Mouse (Mus musculus) frontal cortex, postnatal 36 days (tissue): ENCODE data around the gene Sri.
A peak's percentile ranks its signal among the peaks of the same experiment; 100 is the strongest.
"Not testable (repeated sequence)": the region's sequence is repeated elsewhere in the genome, so short reads cannot be mapped to it uniquely, and the experiment has no call there.

Experiments used
- DNase-seq, 2 experiments: peaks; one replicate each; pipeline ENCODE4 v3.0.0; 2022; ENCODE audit warnings: low spot score in 2 of 2

Gene Sri

GRCm38 (mm10) chr5:8045855-8046254 lies at the start of gene Sri:
Gene Sri (plus strand): TSS chr5:8046078.
- DNase-seq, result no peak

- DNase-seq, result peak; percentile 11 to 16
These were observed 49.4 kb upstream of the Sri start for GRCm38 (mm10) chr5:7996401-7997044.

GRCm38 (mm10) chr5:7997086-7997485 lies 48.8 kb upstream of the Sri start:
- DNase-seq, result no peak

- DNase-seq, result peak; percentile 31
These were observed 45.4 kb upstream of the Sri start for GRCm38 (mm10) chr5:8000466-8000865.

DNA sequence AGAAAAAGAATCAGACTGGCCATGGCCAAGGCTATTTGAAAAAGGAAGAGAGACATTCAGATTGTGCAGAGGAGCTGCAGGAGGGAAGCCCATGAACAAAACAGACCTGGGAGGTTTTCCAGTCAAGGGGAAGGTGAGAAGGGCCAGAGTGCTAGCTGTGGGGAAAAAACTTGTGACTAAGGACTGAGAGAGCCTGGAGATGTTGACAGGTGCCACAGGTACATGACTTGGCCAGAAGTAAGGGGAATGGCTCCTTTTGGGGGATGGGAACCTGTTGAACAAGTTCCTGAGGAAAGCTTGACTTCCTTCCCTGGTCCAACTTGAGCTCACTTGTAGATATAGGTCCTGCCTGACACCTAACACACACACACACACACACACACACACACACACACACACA lies 43.1 kb upstream of the Sri start:
- no peak for DNase-seq

GRCm38 (mm10) chr5:8013276-8013675 lies 32.6 kb upstream of the Sri start:
- no peak for DNase-seq

DNA sequence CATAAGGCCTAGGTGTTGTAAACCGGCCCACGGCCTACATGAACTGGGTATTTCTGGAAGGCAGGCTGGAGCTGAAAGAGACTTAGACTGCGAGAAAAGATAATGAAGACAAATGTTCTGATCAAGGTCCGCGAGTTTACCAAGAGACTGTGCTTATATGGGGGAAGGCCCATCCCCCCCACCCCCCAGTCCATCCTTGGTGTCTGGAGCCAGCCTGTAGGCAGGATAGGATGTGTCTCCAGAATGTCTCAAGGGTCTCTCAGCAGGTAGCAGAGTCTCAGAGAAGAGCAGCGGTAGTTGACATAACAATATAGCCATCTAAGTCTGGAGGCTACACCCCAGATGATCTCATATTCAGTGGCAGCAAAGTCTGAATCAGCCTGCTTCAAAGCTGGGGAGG lies 11.3 kb upstream of the Sri start:
- not testable (repeated sequence) for DNase-seq

- DNase-seq, result no peak
These were observed 7.9 kb downstream of the Sri start for GRCm38 (mm10) chr5:8053827-8054226.

- DNase-seq, result no peak
These were observed 9.8 kb downstream of the Sri start for GRCm38 (mm10) chr5:8055721-8056129.

GRCm38 (mm10) chr5:8056141-8057017 lies 10.5 kb downstream of the Sri start:
- peak; percentile 71 to 82 for DNase-seq

GRCm38 (mm10) chr5:8057018-8057323 lies 11.1 kb downstream of the Sri start:
- no peak for DNase-seq

- DNase-seq, result no peak
These were observed 12.2 kb downstream of the Sri start for GRCm38 (mm10) chr5:8058056-8058455.

DNA sequence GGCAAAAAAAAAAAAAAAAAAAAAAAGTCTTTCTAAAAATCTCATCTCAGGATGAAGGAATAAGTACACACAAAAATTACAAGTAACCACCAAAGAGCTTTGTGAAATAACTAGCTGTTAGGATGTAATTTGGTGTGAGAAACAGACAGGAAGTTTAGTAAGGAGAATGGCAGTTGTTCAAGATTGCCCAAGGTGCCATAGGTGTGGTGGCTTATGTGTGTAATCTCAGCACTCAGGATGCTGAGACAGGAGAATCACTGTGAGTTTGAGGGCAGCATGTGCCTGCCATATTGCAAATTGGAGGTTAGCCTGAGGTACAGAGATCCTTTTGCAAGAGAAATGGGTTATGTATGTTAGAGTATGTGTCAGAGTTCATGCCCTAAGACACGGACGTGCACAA lies 16.6 kb downstream of the Sri start:
- no peak for DNase-seq

DNA sequence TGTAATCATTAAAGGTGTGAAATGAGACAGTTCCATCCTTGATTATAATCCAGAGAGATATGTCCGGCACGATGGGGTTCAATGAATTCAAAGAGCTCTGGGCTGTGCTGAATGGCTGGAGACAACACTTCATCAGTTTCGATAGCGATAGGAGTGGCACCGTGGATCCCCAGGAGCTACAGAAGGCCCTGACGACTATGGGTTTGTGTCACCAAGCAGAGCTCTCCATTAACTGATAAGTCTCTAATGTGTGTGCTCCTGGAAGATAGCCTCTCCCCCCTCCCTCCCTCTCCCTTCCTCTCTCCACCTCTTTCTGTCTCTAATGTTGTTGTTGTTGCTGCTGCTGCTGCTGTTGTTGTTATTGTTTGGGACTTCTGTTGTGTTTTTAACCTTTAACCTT lies 17.3 kb downstream of the Sri start:
- no peak for DNase-seq

DNA sequence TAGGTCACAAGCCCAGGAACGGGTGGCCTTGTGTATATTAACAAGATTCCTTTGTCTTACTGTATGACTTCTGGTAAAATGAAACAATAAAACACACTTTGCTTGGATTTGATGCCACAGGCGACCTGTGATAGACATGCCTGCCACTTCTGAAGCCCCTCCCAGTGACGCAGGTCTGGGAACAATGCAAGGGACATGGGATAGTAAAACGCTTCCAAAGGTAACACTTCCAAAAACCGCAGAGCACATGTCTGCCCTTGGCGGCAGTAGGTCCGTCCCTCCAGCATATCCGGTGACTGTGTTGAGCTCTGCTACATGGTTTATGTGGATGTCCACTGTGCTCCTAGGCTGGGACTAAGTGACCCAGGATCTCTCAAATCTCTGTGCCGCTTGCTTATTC lies 27.5 kb downstream of the Sri start:
- no peak for DNase-seq

DNA sequence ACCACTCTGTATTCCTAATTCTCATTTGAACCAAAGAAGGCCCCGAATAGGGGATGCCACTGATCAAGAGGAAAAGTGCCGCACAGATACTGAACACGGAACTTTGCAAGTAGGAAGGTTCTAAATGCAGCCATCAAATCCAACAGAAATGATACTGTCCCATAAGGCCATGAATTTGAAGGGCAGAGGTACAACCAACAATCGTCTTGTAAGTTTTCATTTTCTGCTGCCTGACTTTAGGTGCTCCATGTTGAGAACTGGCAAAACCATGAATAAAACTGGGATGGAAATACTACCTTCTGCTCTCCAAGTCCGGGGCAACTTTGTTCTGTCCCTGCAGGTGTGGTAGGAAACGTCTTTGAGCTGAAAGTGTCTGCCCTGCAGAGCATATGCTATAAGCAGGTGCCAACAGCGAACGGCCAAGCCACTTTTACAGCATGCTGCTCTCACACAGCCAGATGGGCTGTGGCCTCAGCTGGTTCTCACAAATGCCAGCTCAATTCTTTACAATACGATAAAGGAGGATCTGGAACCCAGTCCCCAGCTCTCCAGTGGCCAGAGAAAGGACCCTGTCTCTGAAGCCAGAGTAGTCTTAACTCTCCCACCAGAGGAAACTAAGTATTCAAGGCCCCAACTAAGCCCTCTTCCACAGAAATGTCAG lies 28.2 kb downstream of the Sri start:
- no peak for DNase-seq

GRCm38 (mm10) chr5:8077481-8077880 lies 31.6 kb downstream of the Sri start:
- DNase-seq, result no peak

DNA sequence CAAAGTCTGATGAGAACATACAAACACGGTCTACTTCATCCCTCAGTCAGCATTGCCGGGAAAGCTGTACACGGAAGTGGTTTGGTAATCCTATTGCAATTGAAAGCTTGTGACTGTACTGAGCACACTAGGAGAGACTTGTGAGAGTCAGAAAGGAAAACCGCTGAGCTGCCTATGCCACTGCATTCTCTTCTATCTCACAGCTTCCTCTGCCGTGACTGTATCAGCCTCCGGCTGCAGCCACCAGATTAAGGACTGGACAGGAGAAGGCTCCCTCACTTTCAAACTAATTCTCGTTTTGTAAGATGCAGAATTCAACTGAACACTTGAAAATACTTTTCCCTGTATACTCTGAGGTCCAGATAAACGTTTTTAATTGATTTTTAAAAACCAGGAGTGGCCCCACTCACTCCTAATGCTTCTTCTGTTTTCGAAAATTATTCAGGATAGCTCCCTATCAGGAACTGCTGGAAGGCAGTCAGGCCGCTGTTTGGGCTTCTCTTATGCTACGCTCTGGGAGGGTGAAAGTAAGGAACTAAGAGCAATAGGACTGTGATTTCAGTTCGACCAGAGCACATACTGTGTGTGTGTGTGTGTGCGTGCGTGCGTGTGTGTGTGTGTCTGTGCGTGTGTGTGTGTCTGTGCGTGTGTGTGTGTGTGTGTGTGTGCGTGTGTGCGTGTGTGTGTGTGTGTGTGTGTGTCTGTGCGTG lies 37.1 kb downstream of the Sri start:
- no peak for DNase-seq

DNA sequence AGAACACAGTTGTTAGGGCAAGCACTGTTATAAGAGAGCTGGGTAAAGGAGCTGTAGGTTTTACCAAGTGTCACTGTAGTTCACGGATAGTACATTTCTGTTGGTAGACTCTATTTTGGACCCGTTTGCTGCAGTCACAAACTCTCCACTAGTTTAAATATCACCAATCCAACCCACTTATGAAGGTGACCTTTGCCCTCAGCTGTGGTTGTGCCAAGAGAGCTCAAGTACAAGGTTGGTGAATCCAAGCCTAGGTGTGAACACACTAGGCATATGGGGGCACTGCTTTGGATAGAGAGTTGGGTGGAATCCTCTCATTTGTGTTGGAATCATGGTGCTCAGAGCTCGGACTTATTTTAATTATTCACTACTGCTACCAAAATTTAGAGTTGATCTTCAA lies 39.8 kb downstream of the Sri start:
- no peak for DNase-seq

GRCm38 (mm10) chr5:8088147-8088546 lies 42.3 kb downstream of the Sri start:
- no peak for DNase-seq

DNA sequence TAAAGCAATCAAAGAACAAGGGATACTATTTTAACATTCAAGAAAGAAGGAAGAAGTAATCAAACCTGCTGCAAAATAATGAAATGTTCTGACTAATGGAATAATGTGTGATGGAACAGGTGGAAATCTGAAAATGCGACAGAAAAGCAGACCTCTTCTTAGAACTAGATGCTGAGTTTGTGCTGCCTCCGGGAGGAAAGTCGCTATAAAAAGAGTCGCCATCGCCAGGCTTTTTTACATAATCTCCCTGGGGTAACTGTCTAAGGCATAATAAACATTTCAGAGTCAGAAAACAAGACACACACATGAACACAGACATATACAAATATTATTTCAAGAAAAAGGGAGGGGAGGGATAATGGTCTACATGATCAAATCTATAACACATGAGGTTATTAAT lies 49.0 kb downstream of the Sri start:
- no peak for DNase-seq

DNA sequence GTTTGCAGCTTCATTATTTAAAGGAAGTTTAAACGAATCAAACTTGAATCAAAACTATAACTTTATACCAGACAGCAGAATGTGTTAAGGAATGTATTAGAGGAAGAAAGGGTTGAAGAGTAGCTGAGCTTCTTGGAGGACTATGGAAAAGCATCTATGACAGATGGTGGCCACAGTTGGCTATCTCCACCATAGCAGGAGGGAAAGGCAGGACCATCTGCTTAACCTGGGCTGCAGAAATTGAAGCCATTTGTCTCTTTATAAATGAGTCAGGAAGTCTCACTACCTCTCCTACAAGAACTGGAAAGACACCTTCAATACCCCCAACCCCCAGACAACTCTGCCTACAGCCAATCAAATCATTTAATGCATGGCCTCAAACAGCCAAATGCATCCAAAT lies 49.8 kb downstream of the Sri start:
- no peak for DNase-seq
